Mouse (Mus musculus) embryonic facial prominence, embryonic 11.5 days (tissue): ENCODE measurements around the gene Olfr1290. TPM values are rescaled to one million over a fixed set of nuclear protein-coding genes. Genes with fewer than 3 reads are reported as not detected.

Experiments
- polyA plus RNA-seq: library from polyadenylated mRNA; unstranded; fragments of >200 nt; fragmentation: Nextera tagmentation; extraction: Ambion mirVana; gene quantifications from 2 replicates; pipeline ENCODE4 v1.2.1, GENCODE M21; 2014

The Olfr1290 gene
- polyA plus RNA-seq, 1 experiment from 2014 or later, result not detected

Other genes with a start within 250 kb of the Olfr1290 start
- not detected in 2 replicates for gene Olfr1276, start 239.3 kb downstream of the Olfr1290 start, polyA plus RNA-seq
- gene Olfr1277, start 219.7 kb downstream of the Olfr1290 start, polyA plus RNA-seq, result not detected in 2 replicates
- gene Olfr1278, start 203.7 kb downstream of the Olfr1290 start, polyA plus RNA-seq, result not detected in 2 replicates
- not detected in 2 replicates for gene Olfr1279, start 193.2 kb downstream of the Olfr1290 start, polyA plus RNA-seq
- gene Olfr1280, start 179.8 kb downstream of the Olfr1290 start, polyA plus RNA-seq, result not detected in 2 replicates
- not detected in 2 replicates for gene Olfr1281, start 167.3 kb downstream of the Olfr1290 start, polyA plus RNA-seq
- not detected in 2 replicates for gene Olfr1282, start 157.8 kb downstream of the Olfr1290 start, polyA plus RNA-seq
- not detected in 2 replicates for gene Olfr1283, start 127.0 kb downstream of the Olfr1290 start, polyA plus RNA-seq
- not detected in 2 replicates for gene Olfr1284, start 118.3 kb downstream of the Olfr1290 start, polyA plus RNA-seq
- gene Olfr1286, start 70.7 kb downstream of the Olfr1290 start, polyA plus RNA-seq, result not detected in 2 replicates
- not detected in 2 replicates for gene Olfr1287, start 44.7 kb downstream of the Olfr1290 start, polyA plus RNA-seq
- gene Olfr1288, start 19.7 kb downstream of the Olfr1290 start, polyA plus RNA-seq, result not detected in 2 replicates
- not detected in 2 replicates for gene Olfr1289, start 13.0 kb downstream of the Olfr1290 start, polyA plus RNA-seq
- not detected in 2 replicates for gene Olfr1291-ps1, start 3.4 kb upstream of the Olfr1290 start, polyA plus RNA-seq
- gene Olfr1293-ps, start 31.4 kb upstream of the Olfr1290 start, polyA plus RNA-seq, result not detected in 2 replicates
- gene Olfr1294, start 46.5 kb upstream of the Olfr1290 start, polyA plus RNA-seq, result not detected in 2 replicates
- gene Olfr1295, start 75.9 kb upstream of the Olfr1290 start, polyA plus RNA-seq, result not detected in 2 replicates
- gene Olfr1297, start 132.7 kb upstream of the Olfr1290 start, polyA plus RNA-seq, result not detected in 2 replicates
- not detected in 2 replicates for gene Olfr1298, start 155.4 kb upstream of the Olfr1290 start, polyA plus RNA-seq
- gene Olfr1299, start 167.6 kb upstream of the Olfr1290 start, polyA plus RNA-seq, result not detected in 2 replicates